Mouse (Mus musculus) layer of hippocampus, postnatal 14 days (tissue): Measurements from ENCODE around the gene Dnaja2. TPM values are rescaled to one million over a fixed set of nuclear protein-coding genes. Genes with fewer than 3 reads are reported as not detected.

ENCODE experiments used
- DNase-seq, 2 experiments: peaks; one replicate each; pipeline ENCODE4 v3.0.0; 2021 to 2022; ENCODE audit warnings: low spot score in 2 of 2, mixed read lengths in 1 of 2
- long read RNA-seq, 2 experiments: library from polyadenylated mRNA; stranded (forward); transcript quantifications; one replicate each; pipeline ENCODE4 v2.0.0; 2021
- total RNA-seq, 2 experiments: library from RNA; stranded (reverse); gene quantifications; 2 replicates each; pipeline ENCODE4 v1.2.3; 2021

Dnaja2 gene
- total RNA-seq = 100 to 1,000 TPM; 164 to 178 TPM
- long read RNA-seq, experiment 1, transcript Dnaja2-201 (9 exons, 2,919 nt) = major isoform, 164 of 178 reads
- long read RNA-seq, experiment 1, partial matches to known transcripts = 8 of 178 reads
- long read RNA-seq, experiment 1, other reads (novel, unspliced or antisense) = 6 of 178 reads
- long read RNA-seq, experiment 2, transcript Dnaja2-201 (9 exons, 2,919 nt) = major isoform, 205 of 222 reads
- long read RNA-seq, experiment 2, partial matches to known transcripts = 12 of 222 reads
- long read RNA-seq, experiment 2, other reads (novel, unspliced or antisense) = 5 of 222 reads

GRCm38 (mm10) chr8:85555181-85556145 is at the start of gene Dnaja2:
TSS of gene Dnaja2 (minus strand) at chr8:85555344.
- DNase-seq = peak; percentile 89 to 90

GRCm38 (mm10) chr8:85604201-85604600 is 49.1 kb upstream of the Dnaja2 start:
- no peak for DNase-seq

GRCm38 (mm10) chr8:85603203-85603895 is 48.2 kb upstream of the Dnaja2 start:
- DNase-seq = peak; percentile 63 to 70

GRCm38 (mm10) chr8:85602737-85603136 is 47.6 kb upstream of the Dnaja2 start:
- DNase-seq = no peak

- no peak for DNase-seq
These were observed 46.6 kb upstream of the Dnaja2 start for GRCm38 (mm10) chr8:85601741-85602140.

- no peak for DNase-seq
These were observed 42.5 kb upstream of the Dnaja2 start for GRCm38 (mm10) chr8:85597413-85598191.

GRCm38 (mm10) chr8:85595391-85595790 is 40.2 kb upstream of the Dnaja2 start:
- DNase-seq = no peak

- no peak for DNase-seq
These were observed 39.8 kb upstream of the Dnaja2 start for GRCm38 (mm10) chr8:85594983-85595382.

- no peak for DNase-seq
These were observed 38.2 kb upstream of the Dnaja2 start for GRCm38 (mm10) chr8:85593324-85593723.

GRCm38 (mm10) chr8:85591532-85591931 is 36.4 kb upstream of the Dnaja2 start:
- no peak for DNase-seq

GRCm38 (mm10) chr8:85590258-85590657 is 35.1 kb upstream of the Dnaja2 start:
- DNase-seq = no peak

GRCm38 (mm10) chr8:85588596-85588995 is 33.5 kb upstream of the Dnaja2 start:
- DNase-seq = no peak

- no peak for DNase-seq
These were observed 22.5 kb upstream of the Dnaja2 start for GRCm38 (mm10) chr8:85577666-85578065.

GRCm38 (mm10) chr8:85573972-85574496 is 18.9 kb upstream of the Dnaja2 start:
- DNase-seq = no peak

GRCm38 (mm10) chr8:85570466-85570865 is 15.3 kb upstream of the Dnaja2 start:
- no peak for DNase-seq

- DNase-seq = no peak
These were observed 12.7 kb upstream of the Dnaja2 start for GRCm38 (mm10) chr8:85567801-85568200.

- no peak for DNase-seq
These were observed 10.0 kb upstream of the Dnaja2 start for GRCm38 (mm10) chr8:85565186-85565585.

GRCm38 (mm10) chr8:85563336-85563735 is 8.2 kb upstream of the Dnaja2 start:
- DNase-seq = no peak

GRCm38 (mm10) chr8:85559966-85560365 is 4.8 kb upstream of the Dnaja2 start:
- DNase-seq = no peak

- no peak for DNase-seq
These were observed 4.1 kb upstream of the Dnaja2 start for GRCm38 (mm10) chr8:85559201-85559600.
